In genomic region chr1:193540486-193540885, GRCm38 (mm10) we compare ENCODE assay signal across 8 mouse cellular contexts.
"Had no signal": no experiment of that assay in that cellular context is flagged by ENCODE, and none has a peak within 500 bp of the region (broad histone marks: within the 10 kb centered on the region; RNA-seq: fewer than 3 reads in every experiment).

No protein-coding gene starts in this region.

- DNase-seq: liver, postnatal 0 days; lung, adult 2 months; lung, postnatal 14 days; lung, postnatal 36 days; right cerebral cortex, postnatal 14 days; thymus, adult 2 months; thymus, postnatal 25 days; thymus, postnatal 4 days had no signal
